Mouse (Mus musculus): ENCODE measurements around the gene Taf4.

DNA sequence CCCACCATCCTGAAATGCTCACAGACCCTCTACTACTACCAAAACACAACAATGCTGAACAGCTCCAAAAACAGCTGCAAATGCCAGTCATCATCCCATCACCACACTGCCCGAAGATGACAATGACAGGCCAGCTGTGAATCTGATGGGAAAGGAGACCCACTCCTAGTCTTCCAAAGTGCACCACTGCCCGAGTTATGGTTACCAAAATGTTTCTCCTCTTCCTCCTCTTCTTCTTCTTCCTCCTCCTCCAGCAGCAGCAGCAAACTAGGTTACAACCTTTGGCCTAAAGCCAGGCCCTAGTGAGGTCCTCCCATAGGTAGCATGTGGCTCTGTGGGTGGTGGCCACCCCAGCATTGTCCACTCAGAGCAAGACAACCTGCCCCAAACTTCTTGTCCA, 4.6 kb downstream of the Taf4 start:
- no peak for TF ChIP-seq CTCF (IDR thresholded peaks at IDR 0.05; ENCODE audit: extremely low read depth, insufficient read depth, insufficient read length, insufficient replicate concordance)
- TF ChIP-seq POLR2A (IDR thresholded peaks at IDR 0.05; ENCODE audit: low read depth, low read length), result no peak

All from spleen, adult 2 months (tissue).